Mouse (Mus musculus): ENCODE measurements around the gene Tmem50b. TPM values are rescaled to one million over a fixed set of nuclear protein-coding genes. Genes with fewer than 3 reads are reported as not detected.

Gene Tmem50b
- total RNA-seq, 1 experiment from 2014 or later, result 63.0 TPM

- no peak for ATAC-seq (replicated peaks; ENCODE audit: insufficient number of reproducible peaks, low FRiP score, low TSS enrichment, poor library complexity, severe bottlenecking)
These were observed 18.4 kb downstream of the Tmem50b start for GRCm38 (mm10) chr16:91578980-91579720.

GRCm38 (mm10) chr16:91575151-91575550 is 22.4 kb downstream of the Tmem50b start:
- no peak for ATAC-seq (replicated peaks; ENCODE audit: insufficient number of reproducible peaks, low FRiP score, low TSS enrichment, poor library complexity, severe bottlenecking)

GRCm38 (mm10) chr16:91571105-91571504 is 26.5 kb downstream of the Tmem50b start:
- no peak for ATAC-seq (replicated peaks; ENCODE audit: insufficient number of reproducible peaks, low FRiP score, low TSS enrichment, poor library complexity, severe bottlenecking)

- ATAC-seq (replicated peaks; ENCODE audit: insufficient number of reproducible peaks, low FRiP score, low TSS enrichment, poor library complexity, severe bottlenecking), result no peak
These were observed 28.6 kb downstream of the Tmem50b start for GRCm38 (mm10) chr16:91568960-91569359.

GRCm38 (mm10) chr16:91566002-91566401 is 31.6 kb downstream of the Tmem50b start:
- ATAC-seq (replicated peaks; ENCODE audit: insufficient number of reproducible peaks, low FRiP score, low TSS enrichment, poor library complexity, severe bottlenecking), result no peak

GRCm38 (mm10) chr16:91565292-91565951 is 32.2 kb downstream of the Tmem50b start:
- ATAC-seq (replicated peaks; ENCODE audit: insufficient number of reproducible peaks, low FRiP score, low TSS enrichment, poor library complexity, severe bottlenecking), result no peak

- ATAC-seq (replicated peaks; ENCODE audit: insufficient number of reproducible peaks, low FRiP score, low TSS enrichment, poor library complexity, severe bottlenecking), result no peak
These were observed 32.9 kb downstream of the Tmem50b start for GRCm38 (mm10) chr16:91564580-91565291.

GRCm38 (mm10) chr16:91561541-91562457 is 35.8 kb downstream of the Tmem50b start:
- ATAC-seq (replicated peaks; ENCODE audit: insufficient number of reproducible peaks, low FRiP score, low TSS enrichment, poor library complexity, severe bottlenecking), result peak; percentile 64

- ATAC-seq (replicated peaks; ENCODE audit: insufficient number of reproducible peaks, low FRiP score, low TSS enrichment, poor library complexity, severe bottlenecking), result 0 out of 2 replicates have a peak, but pooled peaks have one; percentile 19
These were observed 36.5 kb downstream of the Tmem50b start for GRCm38 (mm10) chr16:91561099-91561498.

GRCm38 (mm10) chr16:91557693-91558092 is 39.9 kb downstream of the Tmem50b start:
- ATAC-seq (replicated peaks; ENCODE audit: insufficient number of reproducible peaks, low FRiP score, low TSS enrichment, poor library complexity, severe bottlenecking), result no peak

GRCm38 (mm10) chr16:91557214-91557613 is 40.4 kb downstream of the Tmem50b start:
- no peak for ATAC-seq (replicated peaks; ENCODE audit: insufficient number of reproducible peaks, low FRiP score, low TSS enrichment, poor library complexity, severe bottlenecking)

- no peak for ATAC-seq (replicated peaks; ENCODE audit: insufficient number of reproducible peaks, low FRiP score, low TSS enrichment, poor library complexity, severe bottlenecking)
These were observed 40.9 kb downstream of the Tmem50b start for GRCm38 (mm10) chr16:91556659-91557058.

GRCm38 (mm10) chr16:91555017-91555605 is 42.5 kb downstream of the Tmem50b start:
- ATAC-seq (replicated peaks; ENCODE audit: insufficient number of reproducible peaks, low FRiP score, low TSS enrichment, poor library complexity, severe bottlenecking), result no peak

GRCm38 (mm10) chr16:91553625-91554024 is 44.0 kb downstream of the Tmem50b start:
- no peak for ATAC-seq (replicated peaks; ENCODE audit: insufficient number of reproducible peaks, low FRiP score, low TSS enrichment, poor library complexity, severe bottlenecking)

- no peak for ATAC-seq (replicated peaks; ENCODE audit: insufficient number of reproducible peaks, low FRiP score, low TSS enrichment, poor library complexity, severe bottlenecking)
These were observed 45.5 kb downstream of the Tmem50b start for GRCm38 (mm10) chr16:91552072-91552471.

GRCm38 (mm10) chr16:91551081-91551524 is 46.5 kb downstream of the Tmem50b start:
- ATAC-seq (replicated peaks; ENCODE audit: insufficient number of reproducible peaks, low FRiP score, low TSS enrichment, poor library complexity, severe bottlenecking), result no peak

- ATAC-seq (replicated peaks; ENCODE audit: insufficient number of reproducible peaks, low FRiP score, low TSS enrichment, poor library complexity, severe bottlenecking), result no peak
These were observed 48.0 kb downstream of the Tmem50b start for GRCm38 (mm10) chr16:91549616-91550015.

- no peak for ATAC-seq (replicated peaks; ENCODE audit: insufficient number of reproducible peaks, low FRiP score, low TSS enrichment, poor library complexity, severe bottlenecking)
These were observed 48.6 kb downstream of the Tmem50b start for GRCm38 (mm10) chr16:91548996-91549395.
